Comparison of ENCODE assay signal across 22 mouse cellular contexts in genomic region chr19:4891798-4892197, GRCm38 (mm10). TPM values are rescaled to one million over a fixed set of nuclear protein-coding genes. Genes with fewer than 3 reads are reported as not detected.
DNase-seq lines count a peak whose midpoint lies in the region; ATAC-seq and TF ChIP-seq lines count a peak whose summit lies in the region.
"Had no signal": no experiment of that assay in that cellular context is flagged by ENCODE, and none has a peak within 500 bp of the region (broad histone marks: within the 10 kb centered on the region; RNA-seq: fewer than 3 reads in every experiment).

No protein-coding gene starts in this region.

- 69% methylated on average over 3 of the region's 3 CpGs for WGBS in stomach, embryonic 15.5 days
- 64% methylated on average over 3 of the region's 3 CpGs for WGBS in stomach, postnatal 0 days
- WGBS in liver, embryonic 15.5 days (ENCODE audit: insufficient replicate concordance) = 8% methylated on average over 3 of the region's 3 CpGs

- no peak overlapping the region for H3K4me3 ChIP-seq in stomach, embryonic 15.5 days (replicated peaks)
- no peak overlapping the region for H3K4me3 ChIP-seq in stomach, postnatal 0 days (ENCODE audit: low read depth, low read length)
- H3K4me3 ChIP-seq in liver, embryonic 15.5 days (replicated peaks) = no peak overlapping the region
- H3K4me3 ChIP-seq: forebrain, embryonic 15.5 days; heart, embryonic 10.5 days; lung, embryonic 15.5 days; midbrain, embryonic 15.5 days; neural tube, embryonic 13.5 days had no signal

- DNase-seq in stomach, postnatal 0 days (ENCODE audit: low spot score) = no peak
- no peak for DNase-seq in heart, postnatal 4 days
- DNase-seq in retina, embryonic 14.5 days (ENCODE audit: low spot score) = no peak
- DNase-seq in heart, adult 18-20 months = no peak
- DNase-seq: adrenal gland, postnatal 10 days; cerebellum, adult 8-10 months; kidney, postnatal 25 days; lung, postnatal 36 days; right cerebral cortex, postnatal 4 days; thymus, postnatal 25 days had no signal

- H3K36me3 ChIP-seq in stomach, embryonic 15.5 days = no peaks in the 10 kb centered on the region
- no peaks in the 10 kb centered on the region; the same call in 1 of the 2 replicates for H3K36me3 ChIP-seq in stomach, postnatal 0 days (ENCODE audit: control insufficient read depth, insufficient read depth, low read length)
- H3K36me3 ChIP-seq in liver, embryonic 15.5 days (replicated peaks) = no peaks in the 10 kb centered on the region
- H3K36me3 ChIP-seq: lung, embryonic 15.5 days had no signal

- H3K9ac ChIP-seq in stomach, embryonic 15.5 days = no peak overlapping the region
- H3K9ac ChIP-seq in stomach, postnatal 0 days (ENCODE audit: low read length) = no peak overlapping the region
- no peak overlapping the region for H3K9ac ChIP-seq in liver, embryonic 15.5 days
- H3K9ac ChIP-seq: forebrain, embryonic 15.5 days; lung, embryonic 15.5 days; midbrain, embryonic 15.5 days; neural tube, embryonic 13.5 days had no signal

- H3K9me3 ChIP-seq in stomach, embryonic 15.5 days = no peaks in the 10 kb centered on the region
- no peaks in the 10 kb centered on the region for H3K9me3 ChIP-seq in stomach, postnatal 0 days (ENCODE audit: control insufficient read depth, low read length)
- H3K9me3 ChIP-seq in liver, embryonic 15.5 days (replicated peaks) = no peaks in the 10 kb centered on the region
- H3K9me3 ChIP-seq: forebrain, embryonic 15.5 days; G1E; heart, embryonic 10.5 days; lung, embryonic 15.5 days; midbrain, embryonic 15.5 days; neural tube, embryonic 13.5 days had no signal

- no peaks in the 10 kb centered on the region for H3K4me1 ChIP-seq in stomach, embryonic 15.5 days
- no peaks in the 10 kb centered on the region for H3K4me1 ChIP-seq in stomach, postnatal 0 days (replicated peaks; ENCODE audit: control insufficient read depth, insufficient read depth)
- peaks cover 26% of the 10 kb centered on the region for H3K4me1 ChIP-seq in liver, embryonic 15.5 days (replicated peaks)
- H3K4me1 ChIP-seq: forebrain, embryonic 15.5 days; lung, embryonic 15.5 days; midbrain, embryonic 15.5 days had no signal

- TF ChIP-seq EP300 in stomach, postnatal 0 days (optimal IDR thresholded peaks at IDR 0.05) = no peak

- no peak overlapping the region for H3K4me2 ChIP-seq in stomach, embryonic 15.5 days
- H3K4me2 ChIP-seq in stomach, postnatal 0 days (replicated peaks; ENCODE audit: low read depth) = no peak overlapping the region
- peak overlapping the region; percentile 48 for H3K4me2 ChIP-seq in liver, embryonic 15.5 days
- H3K4me2 ChIP-seq: forebrain, embryonic 15.5 days; lung, embryonic 15.5 days; midbrain, embryonic 15.5 days; neural tube, embryonic 13.5 days had no signal

- no peak for TF ChIP-seq CTCF in stomach, postnatal 0 days (IDR thresholded peaks at IDR 0.05; ENCODE audit: low read depth)

- H3K27me3 ChIP-seq in stomach, embryonic 15.5 days (replicated peaks) = no peaks in the 10 kb centered on the region
- H3K27me3 ChIP-seq in stomach, postnatal 0 days (ENCODE audit: control insufficient read depth, insufficient read depth, low read length) = no peaks in the 10 kb centered on the region
- no peaks in the 10 kb centered on the region for H3K27me3 ChIP-seq in liver, embryonic 15.5 days
- H3K27me3 ChIP-seq: CH12.LX; forebrain, embryonic 15.5 days; lung, embryonic 15.5 days; midbrain, embryonic 15.5 days; neural tube, embryonic 13.5 days had no signal

- H3K27ac ChIP-seq in stomach, embryonic 15.5 days = no peak overlapping the region
- H3K27ac ChIP-seq in stomach, postnatal 0 days (replicated peaks) = no peak overlapping the region
- H3K27ac ChIP-seq in liver, embryonic 15.5 days (replicated peaks) = peak overlapping the region; percentile 83
- H3K27ac ChIP-seq: forebrain, embryonic 15.5 days; heart, embryonic 10.5 days; lung, embryonic 15.5 days; midbrain, embryonic 15.5 days; neural tube, embryonic 13.5 days had no signal

- ATAC-seq in stomach, embryonic 15.5 days (ENCODE audit: insufficient read depth, low FRiP score, low read depth) = peak; percentile 66
- no peak for ATAC-seq in stomach, postnatal 0 days (ENCODE audit: low FRiP score, low TSS enrichment)
- peak; percentile 83 for ATAC-seq in erythroid progenitor cell, adult 5-6 weeks (replicated peaks; ENCODE audit: low FRiP score, poor library complexity, severe bottlenecking)
- ATAC-seq in liver, embryonic 15.5 days (ENCODE audit: insufficient read depth) = peak; percentile 93
- ATAC-seq: forebrain, embryonic 15.5 days; hindbrain, embryonic 16.5 days; intestine, embryonic 16.5 days; midbrain, embryonic 15.5 days had no signal

RNA-seq across cellular contexts. Expression of gene Zdhhc24, which starts 13.3 kb away (rescaled TPM):
- polyA plus RNA-seq in stomach, embryonic 15.5 days (2015; fragmentation: Nextera tagmentation; extraction: Ambion mirVana) = 11.4 and 11.6 TPM in 2 replicates
- 6.4 and 7.3 TPM in 2 replicates for polyA plus RNA-seq in stomach, postnatal 0 days (2015; fragmentation: Nextera tagmentation; extraction: Ambion mirVana)
- total RNA-seq in erythroid progenitor cell, adult 5-6 weeks (2015; ENCODE audit: low replicate concordance) = 19.8 and 34.0 TPM in 2 replicates
- total RNA-seq in erythroid progenitor cell, adult 5-6 weeks (2017; ENCODE audit: low replicate concordance) = 18.0 and 24.9 TPM in 2 replicates
- polyA plus RNA-seq in liver, embryonic 15.5 days (2015; fragmentation: Nextera tagmentation; extraction: Ambion mirVana) = 9.7 and 10.9 TPM in 2 replicates
- total RNA-seq in heart, postnatal 4 days (2021) = 1 to 10 TPM; 4.8 to 5.2 TPM
- 1 to 10 TPM; 2.4 to 3.1 TPM for total RNA-seq in heart, adult 18-20 months (2021)

RNA-seq across cellular contexts. Expression of gene Actn3, which starts 14.1 kb away (rescaled TPM):
- polyA plus RNA-seq in stomach, embryonic 15.5 days (2015; fragmentation: Nextera tagmentation; extraction: Ambion mirVana) = 2.3 and 2.5 TPM in 2 replicates
- polyA plus RNA-seq in stomach, postnatal 0 days (2015; fragmentation: Nextera tagmentation; extraction: Ambion mirVana) = 1.3 and 2.3 TPM in 2 replicates
- not detected in 2 replicates for total RNA-seq in erythroid progenitor cell, adult 5-6 weeks (2015; ENCODE audit: low replicate concordance)
- 0.26 and 0.53 TPM in 2 replicates for total RNA-seq in erythroid progenitor cell, adult 5-6 weeks (2017; ENCODE audit: low replicate concordance)
- 0.85 and 1.2 TPM in 2 replicates for polyA plus RNA-seq in liver, embryonic 15.5 days (2015; fragmentation: Nextera tagmentation; extraction: Ambion mirVana)
- 1 to 10 TPM in 1 of 2 experiments, under 1 TPM in 1; 0.38 to 2.2 TPM for total RNA-seq in heart, postnatal 4 days (2021)
- total RNA-seq in heart, adult 18-20 months (2021) = under 1 TPM; 0.42 to 0.49 TPM

RNA-seq across cellular contexts. Expression of gene Bbs1, which starts 14.6 kb away (rescaled TPM):
- polyA plus RNA-seq in stomach, embryonic 15.5 days (2015; fragmentation: Nextera tagmentation; extraction: Ambion mirVana) = 2.7 and 3.0 TPM in 2 replicates
- polyA plus RNA-seq in stomach, postnatal 0 days (2015; fragmentation: Nextera tagmentation; extraction: Ambion mirVana) = 0.85 and 0.95 TPM in 2 replicates
- total RNA-seq in erythroid progenitor cell, adult 5-6 weeks (2015; ENCODE audit: low replicate concordance) = 0.42 and 4.0 TPM in 2 replicates
- total RNA-seq in erythroid progenitor cell, adult 5-6 weeks (2017; ENCODE audit: low replicate concordance) = 4.5 and 7.7 TPM in 2 replicates
- 1.0 TPM in 2 replicates for polyA plus RNA-seq in liver, embryonic 15.5 days (2015; fragmentation: Nextera tagmentation; extraction: Ambion mirVana)
- 1 to 10 TPM; 4.3 to 4.6 TPM for total RNA-seq in heart, postnatal 4 days (2021)
- 1 to 10 TPM; 2.8 to 3.1 TPM for total RNA-seq in heart, adult 18-20 months (2021)

RNA-seq across cellular contexts. Expression of gene Dpp3, which starts 36.3 kb away (rescaled TPM):
- polyA plus RNA-seq in stomach, embryonic 15.5 days (2015; fragmentation: Nextera tagmentation; extraction: Ambion mirVana) = 107 and 122 TPM in 2 replicates
- 91.0 and 94.4 TPM in 2 replicates for polyA plus RNA-seq in stomach, postnatal 0 days (2015; fragmentation: Nextera tagmentation; extraction: Ambion mirVana)
- total RNA-seq in erythroid progenitor cell, adult 5-6 weeks (2015; ENCODE audit: low replicate concordance) = 9.0 and 13.0 TPM in 2 replicates
- 9.1 and 15.7 TPM in 2 replicates for total RNA-seq in erythroid progenitor cell, adult 5-6 weeks (2017; ENCODE audit: low replicate concordance)
- polyA plus RNA-seq in liver, embryonic 15.5 days (2015; fragmentation: Nextera tagmentation; extraction: Ambion mirVana) = 46.0 and 47.8 TPM in 2 replicates
- total RNA-seq in heart, postnatal 4 days (2021) = 10 to 100 TPM; 39.7 to 40.2 TPM
- total RNA-seq in heart, adult 18-20 months (2021) = 10 to 100 TPM; 15.6 to 18.2 TPM

RNA-seq across cellular contexts. Expression of gene Ctsf, which starts 36.9 kb away (rescaled TPM):
- 24.9 and 34.0 TPM in 2 replicates for polyA plus RNA-seq in stomach, embryonic 15.5 days (2015; fragmentation: Nextera tagmentation; extraction: Ambion mirVana)
- 24.1 and 28.4 TPM in 2 replicates for polyA plus RNA-seq in stomach, postnatal 0 days (2015; fragmentation: Nextera tagmentation; extraction: Ambion mirVana)
- total RNA-seq in erythroid progenitor cell, adult 5-6 weeks (2015; ENCODE audit: low replicate concordance) = 22.0 and 71.3 TPM in 2 replicates
- total RNA-seq in erythroid progenitor cell, adult 5-6 weeks (2017; ENCODE audit: low replicate concordance) = 41.3 and 45.0 TPM in 2 replicates
- 25.8 and 28.8 TPM in 2 replicates for polyA plus RNA-seq in liver, embryonic 15.5 days (2015; fragmentation: Nextera tagmentation; extraction: Ambion mirVana)
- total RNA-seq in heart, postnatal 4 days (2021) = 10 to 100 TPM; 24.9 to 25.9 TPM
- total RNA-seq in heart, adult 18-20 months (2021) = 10 to 100 TPM; 73.4 to 76.3 TPM
- total RNA-seq: CH12.LX had no signal
